Comparison of ENCODE assay signal across 8 mouse cellular contexts in genomic region chr9:63377270-63378142, GRCm38 (mm10). TPM values are rescaled to one million over a fixed set of nuclear protein-coding genes. Genes with fewer than 3 reads are reported as not detected.
DNase-seq lines count a peak whose midpoint lies in the region; ATAC-seq lines count a peak whose summit lies in the region.

Map2k5 (minus strand) TSS chr9:63377902.

- peak within 1 kb of the TSS; percentile 88 for H3K27ac ChIP-seq in heart, embryonic 12.5 days (ENCODE audit: poor library complexity, severe bottlenecking)
- H3K27ac ChIP-seq in liver, embryonic 12.5 days: peak within 1 kb of the TSS; percentile 86
- peak within 1 kb of the TSS; percentile 86 for H3K27ac ChIP-seq in stomach, embryonic 15.5 days

- peak within 1 kb of the TSS; percentile 84 for H3K4me3 ChIP-seq in heart, embryonic 12.5 days
- H3K4me3 ChIP-seq in liver, embryonic 12.5 days: peak within 1 kb of the TSS; percentile 83
- peak within 1 kb of the TSS; percentile 88 for H3K4me3 ChIP-seq in stomach, embryonic 15.5 days (replicated peaks)

- under 1% methylated on average over 58 of the region's 58 CpGs for whole genome bisulfite sequencing in heart, embryonic 12.5 days
- WGBS in liver, embryonic 12.5 days (ENCODE audit: insufficient replicate concordance): under 1% methylated on average over 58 of the region's 58 CpGs
- under 1% methylated on average over 55 of the region's 58 CpGs for WGBS in stomach, embryonic 15.5 days

- peaks cover 45% of the 10 kb centered on the region for H3K4me1 ChIP-seq in heart, embryonic 12.5 days (replicated peaks)
- peaks cover 38% of the 10 kb centered on the region for H3K4me1 ChIP-seq in liver, embryonic 12.5 days
- H3K4me1 ChIP-seq in stomach, embryonic 15.5 days: peaks cover 12% of the 10 kb centered on the region

- H3K27me3 ChIP-seq in heart, embryonic 12.5 days (replicated peaks): no peaks in the 10 kb centered on the region
- no peaks in the 10 kb centered on the region for H3K27me3 ChIP-seq in liver, embryonic 12.5 days (replicated peaks)
- no peaks in the 10 kb centered on the region for H3K27me3 ChIP-seq in stomach, embryonic 15.5 days (replicated peaks)

- DNase-seq in CD4-positive helper T cell, adult 2 months (ENCODE audit: low read depth, low spot score): peak; percentile 91
- peak; percentile 80 for DNase-seq in brain, embryonic 18.5 days (ENCODE audit: low read depth, low spot score)
- peak; percentile 95 for DNase-seq in kidney, postnatal 10 days
- peak; percentile 79 to 87 for DNase-seq in natural killer cell, adult 2 months (ENCODE audit: low spot score in 2 of 2)

- H3K36me3 ChIP-seq in heart, embryonic 12.5 days: peaks cover 8% of the 10 kb centered on the region; the same call in 1 of the 2 replicates
- H3K36me3 ChIP-seq in liver, embryonic 12.5 days: peaks cover 15% of the 10 kb centered on the region
- no peaks in the 10 kb centered on the region for H3K36me3 ChIP-seq in stomach, embryonic 15.5 days

- H3K9me3 ChIP-seq in heart, embryonic 12.5 days (replicated peaks): no peaks in the 10 kb centered on the region
- no peaks in the 10 kb centered on the region for H3K9me3 ChIP-seq in liver, embryonic 12.5 days (replicated peaks)
- no peaks in the 10 kb centered on the region for H3K9me3 ChIP-seq in stomach, embryonic 15.5 days

- peak within 1 kb of the TSS; percentile 93 for H3K4me2 ChIP-seq in heart, embryonic 12.5 days
- H3K4me2 ChIP-seq in liver, embryonic 12.5 days: peak within 1 kb of the TSS; percentile 85
- H3K4me2 ChIP-seq in stomach, embryonic 15.5 days: peak within 1 kb of the TSS; percentile 82

- peak within 1 kb of the TSS; percentile 87 for H3K9ac ChIP-seq in heart, embryonic 12.5 days
- peak within 1 kb of the TSS; percentile 87 for H3K9ac ChIP-seq in liver, embryonic 12.5 days
- H3K9ac ChIP-seq in stomach, embryonic 15.5 days: peak within 1 kb of the TSS; percentile 90

- ATAC-seq in erythroid progenitor cell, adult 5-6 weeks (replicated peaks; ENCODE audit: low FRiP score, poor library complexity, severe bottlenecking): peak; percentile 98
- ATAC-seq in heart, embryonic 12.5 days (ENCODE audit: insufficient number of reproducible peaks, low FRiP score): peak; percentile 93
- peak; percentile 94 for ATAC-seq in liver, embryonic 12.5 days
- ATAC-seq in stomach, embryonic 15.5 days (ENCODE audit: insufficient read depth, low FRiP score, low read depth): peak; percentile 93

RNA-seq across cellular contexts. Expression of gene Map2k5, which starts in this region (rescaled TPM):
- 8.3 and 11.3 TPM in 2 replicates for total RNA-seq in erythroid progenitor cell, adult 5-6 weeks (2015; ENCODE audit: low replicate concordance)
- 3.7 and 4.6 TPM in 2 replicates for total RNA-seq in erythroid progenitor cell, adult 5-6 weeks (2017; ENCODE audit: low replicate concordance)
- polyA plus RNA-seq in heart, embryonic 12.5 days (2016; fragmentation: Nextera tagmentation; extraction: Ambion mirVana): 28.7 and 30.9 TPM in 2 replicates
- 15.7 and 16.7 TPM in 2 replicates for polyA plus RNA-seq in liver, embryonic 12.5 days (2016; fragmentation: Nextera tagmentation; extraction: Ambion mirVana)
- polyA plus RNA-seq in stomach, embryonic 15.5 days (2015; fragmentation: Nextera tagmentation; extraction: Ambion mirVana): 26.1 and 28.2 TPM in 2 replicates

Comparison
In these comparisons a context has a peak if more than half of its experiments do, and no peak if none do; other contexts are left out.
1. Peak in every context shown above with its lines: DNase-seq, ATAC-seq, H3K4me3 ChIP-seq and H3K27ac ChIP-seq.